Mouse (Mus musculus): ENCODE data around the gene Rapgef4. TPM values are rescaled to one million over a fixed set of nuclear protein-coding genes. Genes with fewer than 3 reads are reported as not detected.
A peak's percentile ranks its signal among the peaks of the same experiment; 100 is the strongest.

Gene Rapgef4
- polyA plus RNA-seq, 1 experiment from 2014 or later = 5.6 TPM

GRCm38 (mm10) chr2:71964216-71964615, 16.8 kb upstream of the Rapgef4 start:
- no peak for ATAC-seq (ENCODE audit: low FRiP score)
- Histone ChIP-seq H3K27me3 (no peaks in the 10 kb centered on the region), H3K9me3 (replicated peaks) (no peaks in the 10 kb centered on the region), H3K4me1 (no peaks in the 10 kb centered on the region), H3K4me3 (no peak overlapping the region), H3K36me3 (no peaks in the 10 kb centered on the region), H3K4me2 (replicated peaks) (no peak overlapping the region), H3K27ac (no peak overlapping the region), H3K9ac (no peak overlapping the region)
- WGBS = 37% methylated on average over 10 of the region's 10 CpGs

- H3K4me3 ChIP-seq = no peak overlapping the region
- no peaks in the 10 kb centered on the region for H3K9me3 ChIP-seq (replicated peaks)
- no peak overlapping the region for H3K9ac ChIP-seq
- WGBS = 84% methylated on average over 4 of the region's 4 CpGs
- no peak for ATAC-seq (ENCODE audit: low FRiP score)
- H3K4me1 ChIP-seq = no peaks in the 10 kb centered on the region
- H3K4me2 ChIP-seq (replicated peaks) = no peak overlapping the region
- no peaks in the 10 kb centered on the region for H3K36me3 ChIP-seq
- no peak overlapping the region for H3K27ac ChIP-seq
- no peaks in the 10 kb centered on the region for H3K27me3 ChIP-seq
Measured at GRCm38 (mm10) chr2:71965476-71965875, 15.6 kb upstream of the Rapgef4 start.

GRCm38 (mm10) chr2:71966737-71967136, 14.3 kb upstream of the Rapgef4 start:
- H3K9ac ChIP-seq = no peak overlapping the region
- no peak overlapping the region for H3K4me2 ChIP-seq (replicated peaks)
- H3K4me1 ChIP-seq = no peaks in the 10 kb centered on the region
- H3K27ac ChIP-seq = no peak overlapping the region
- no peaks in the 10 kb centered on the region for H3K27me3 ChIP-seq
- 63% methylated on average over 4 of the region's 4 CpGs for WGBS
- no peak for ATAC-seq (ENCODE audit: low FRiP score)
- H3K9me3 ChIP-seq (replicated peaks) = no peaks in the 10 kb centered on the region
- H3K36me3 ChIP-seq = no peaks in the 10 kb centered on the region
- H3K4me3 ChIP-seq = no peak overlapping the region

GRCm38 (mm10) chr2:71967855-71968254, 13.2 kb upstream of the Rapgef4 start:
- no peak for ATAC-seq (ENCODE audit: low FRiP score)
- no peaks in the 10 kb centered on the region for H3K4me1 ChIP-seq
- H3K9ac ChIP-seq = no peak overlapping the region
- no peaks in the 10 kb centered on the region; the same call in 1 of the 2 replicates for H3K27me3 ChIP-seq
- no peak overlapping the region for H3K27ac ChIP-seq
- H3K4me2 ChIP-seq (replicated peaks) = no peak overlapping the region
- no peak overlapping the region for H3K4me3 ChIP-seq
- no peaks in the 10 kb centered on the region for H3K36me3 ChIP-seq
- H3K9me3 ChIP-seq (replicated peaks) = no peaks in the 10 kb centered on the region
- WGBS = 79% methylated on average over 5 of the region's 5 CpGs

GRCm38 (mm10) chr2:71973646-71974045, 7.4 kb upstream of the Rapgef4 start:
- ATAC-seq (ENCODE audit: low FRiP score) = no peak

GRCm38 (mm10) chr2:71974143-71974846, 6.7 kb upstream of the Rapgef4 start:
- no peak for ATAC-seq (ENCODE audit: low FRiP score)
- 86% methylated on average over 10 of the region's 11 CpGs for WGBS
- no peaks in the 10 kb centered on the region for H3K9me3 ChIP-seq (replicated peaks)

More at GRCm38 (mm10) chr2:71973646-71974045, 7.4 kb upstream of the Rapgef4 start:
- Histone ChIP-seq H3K27me3 (no peaks in the 10 kb centered on the region; the same call in 1 of the 2 replicates), H3K36me3 (no peaks in the 10 kb centered on the region), H3K27ac (no peak overlapping the region), H3K9me3 (replicated peaks) (no peaks in the 10 kb centered on the region), H3K9ac (no peak overlapping the region), H3K4me3 (no peak overlapping the region), H3K4me1 (no peaks in the 10 kb centered on the region), H3K4me2 (replicated peaks) (no peak overlapping the region)
- whole genome bisulfite sequencing = 91% methylated on average over 3 of the region's 3 CpGs

GRCm38 (mm10) chr2:71979981-71980380, 1.1 kb upstream of the Rapgef4 start:
- 0 out of 2 replicates have a peak overlapping the region, but pooled peaks have one; percentile 98 for H3K4me2 ChIP-seq (replicated peaks)
- H3K36me3 ChIP-seq = no peaks in the 10 kb centered on the region
- peaks cover 9% of the 10 kb centered on the region for H3K4me1 ChIP-seq
- no peak overlapping the region for H3K9ac ChIP-seq
- WGBS = 88% methylated on average over 7 of the region's 7 CpGs
- H3K27me3 ChIP-seq = peaks cover 29% of the 10 kb centered on the region
- H3K4me3 ChIP-seq = no peak overlapping the region
- H3K27ac ChIP-seq = no peak overlapping the region
- H3K9me3 ChIP-seq (replicated peaks) = no peaks in the 10 kb centered on the region
- no peak for ATAC-seq (ENCODE audit: low FRiP score)

More at GRCm38 (mm10) chr2:71974143-71974846, 6.7 kb upstream of the Rapgef4 start:
- Histone ChIP-seq H3K27ac (no peak overlapping the region), H3K36me3 (no peaks in the 10 kb centered on the region), H3K4me1 (no peaks in the 10 kb centered on the region), H3K4me3 (no peak overlapping the region), H3K27me3 (peaks cover 3% of the 10 kb centered on the region), H3K4me2 (replicated peaks) (no peak overlapping the region), H3K9ac (no peak overlapping the region)

- Histone ChIP-seq H3K4me1 (peaks cover 13% of the 10 kb centered on the region), H3K9ac (peak overlapping the region; percentile 69), H3K4me3 (peak overlapping the region; percentile 59), H3K4me2 (replicated peaks) (peak overlapping the region; percentile 98), H3K27me3 (peaks cover 29% of the 10 kb centered on the region), H3K27ac (no peak overlapping the region), H3K9me3 (replicated peaks) (no peaks in the 10 kb centered on the region), H3K36me3 (no peaks in the 10 kb centered on the region)
- peak; percentile 38 for ATAC-seq (ENCODE audit: low FRiP score)
- WGBS = 9% methylated on average over 24 of the region's 24 CpGs
Measured at GRCm38 (mm10) chr2:71981343-71981851, 357 bp downstream of the Rapgef4 start.

- Histone ChIP-seq H3K4me3 (peak overlapping the region; percentile 59), H3K9ac (no peak overlapping the region), H3K4me2 (replicated peaks) (peak overlapping the region; percentile 98), H3K4me1 (peaks cover 13% of the 10 kb centered on the region), H3K27me3 (peaks cover 29% of the 10 kb centered on the region), H3K27ac (no peak overlapping the region), H3K36me3 (no peaks in the 10 kb centered on the region), H3K9me3 (replicated peaks) (no peaks in the 10 kb centered on the region)
- no peak for ATAC-seq (ENCODE audit: low FRiP score)
- WGBS = 74% methylated on average over 6 of the region's 6 CpGs
Measured at GRCm38 (mm10) chr2:71981896-71982295, 856 bp downstream of the Rapgef4 start.

- Histone ChIP-seq H3K4me3 (no peak overlapping the region), H3K36me3 (no peaks in the 10 kb centered on the region), H3K4me2 (replicated peaks) (no peak overlapping the region), H3K9me3 (replicated peaks) (no peaks in the 10 kb centered on the region), H3K27me3 (peaks cover 29% of the 10 kb centered on the region), H3K27ac (no peak overlapping the region), H3K4me1 (peaks cover 13% of the 10 kb centered on the region), H3K9ac (no peak overlapping the region)
- ATAC-seq (ENCODE audit: low FRiP score) = no peak
- WGBS = 66% methylated on average over 10 of the region's 10 CpGs
Measured at GRCm38 (mm10) chr2:71982868-71983597, 2.0 kb downstream of the Rapgef4 start.

GRCm38 (mm10) chr2:71985730-71986129, 4.7 kb downstream of the Rapgef4 start:
- H3K36me3 ChIP-seq = no peaks in the 10 kb centered on the region
- peaks cover 10% of the 10 kb centered on the region; the same call in 1 of the 2 replicates for H3K4me1 ChIP-seq
- ATAC-seq (ENCODE audit: low FRiP score) = no peak
- no peak overlapping the region for H3K27ac ChIP-seq
- no peak overlapping the region for H3K4me3 ChIP-seq
- peaks cover 15% of the 10 kb centered on the region; the same call in 1 of the 2 replicates for H3K27me3 ChIP-seq
- H3K4me2 ChIP-seq (replicated peaks) = no peak overlapping the region
- H3K9ac ChIP-seq = no peak overlapping the region
- WGBS = 70% methylated on average over 2 of the region's 2 CpGs
- no peaks in the 10 kb centered on the region for H3K9me3 ChIP-seq (replicated peaks)

- H3K4me3 ChIP-seq = no peak overlapping the region
- no peaks in the 10 kb centered on the region for H3K9me3 ChIP-seq (replicated peaks)
- H3K27me3 ChIP-seq = peaks cover 11% of the 10 kb centered on the region; the same call in 1 of the 2 replicates
- 69% methylated on average over 12 of the region's 12 CpGs for WGBS
- H3K9ac ChIP-seq = no peak overlapping the region
- peaks cover 7% of the 10 kb centered on the region; the same call in 1 of the 2 replicates for H3K4me1 ChIP-seq
- H3K27ac ChIP-seq = no peak overlapping the region
- H3K4me2 ChIP-seq (replicated peaks) = no peak overlapping the region
- ATAC-seq (ENCODE audit: low FRiP score) = no peak
- no peaks in the 10 kb centered on the region for H3K36me3 ChIP-seq
Measured at GRCm38 (mm10) chr2:71986276-71986848, 5.3 kb downstream of the Rapgef4 start.

Data from hindbrain, embryonic 12.5 days (tissue).